Mouse (Mus musculus) megakaryocyte, embryonic 14.5 days (primary cell): ENCODE measurements around the gene Pkp3.

Experiments
- FLI1 ChIP-seq: IDR thresholded peaks from 2 replicates; pipeline ENCODE4 v1.6.1; 2012; ENCODE audit warnings: low read length, inconsistent platforms, mixed read lengths
- GATA1 ChIP-seq: IDR thresholded peaks from 3 replicates; pipeline ENCODE4 v1.6.1; 2012; ENCODE audit warnings: mixed read lengths, low read length, inconsistent platforms, borderline replicate concordance

DNA sequence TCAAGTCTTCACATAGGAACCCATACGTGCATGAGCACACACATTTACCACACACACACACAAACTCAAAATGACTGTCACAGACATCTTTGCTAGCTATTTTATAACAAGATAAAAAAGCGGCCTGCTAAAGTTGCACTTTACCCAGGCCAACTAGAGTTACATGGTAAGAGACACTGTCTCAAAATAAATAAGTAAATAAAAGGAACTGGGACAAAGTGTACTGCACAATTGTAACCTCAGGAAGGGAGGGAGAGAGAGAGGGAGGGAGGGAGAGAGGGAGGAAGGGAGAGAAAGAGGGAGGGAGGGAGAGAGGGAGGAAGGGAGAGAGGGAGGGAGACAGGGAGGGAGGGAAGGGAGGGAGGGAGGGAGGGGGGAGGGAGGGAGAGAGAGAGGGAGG lies 25.6 kb upstream of the Pkp3 start:
- TF ChIP-seq GATA1 (no peak), FLI1 (no peak)
